Mouse (Mus musculus) kidney, postnatal 36 days (tissue): ENCODE measurements at regions not wholly inside any gene's neighbourhood (a gene's known extent, or its start where the extent isn't known, plus 50 kb on each side); places are given as distances from the start of the nearest gene placed in this dataset.

Experiments used
- DNase-seq, 2 experiments: peaks; one replicate each; pipeline ENCODE4 v3.0.0; 2021 to 2022; ENCODE audit warnings: mixed read lengths in 2 of 2

DNA sequence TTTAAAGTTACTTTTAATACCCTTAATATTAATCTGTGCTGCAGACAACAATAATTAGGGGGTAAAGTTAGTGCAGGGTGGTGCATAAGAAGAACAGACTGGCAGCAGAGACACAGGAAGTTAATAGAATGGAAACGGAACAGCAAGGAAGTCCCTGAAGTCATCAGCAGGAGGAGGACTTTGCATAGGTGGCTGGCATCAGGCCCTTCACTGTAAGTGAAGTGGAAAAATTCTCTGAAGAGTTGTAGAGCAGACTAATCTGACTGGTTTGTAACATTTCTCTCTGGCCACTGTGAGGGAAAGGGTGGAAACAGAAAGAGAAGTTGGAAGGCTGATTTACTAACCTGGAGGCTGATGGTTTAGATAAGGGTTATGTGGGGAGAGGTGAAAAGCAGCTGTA lies 195.5 kb upstream of the Prdm1 start:
- no peak for DNase-seq

DNA sequence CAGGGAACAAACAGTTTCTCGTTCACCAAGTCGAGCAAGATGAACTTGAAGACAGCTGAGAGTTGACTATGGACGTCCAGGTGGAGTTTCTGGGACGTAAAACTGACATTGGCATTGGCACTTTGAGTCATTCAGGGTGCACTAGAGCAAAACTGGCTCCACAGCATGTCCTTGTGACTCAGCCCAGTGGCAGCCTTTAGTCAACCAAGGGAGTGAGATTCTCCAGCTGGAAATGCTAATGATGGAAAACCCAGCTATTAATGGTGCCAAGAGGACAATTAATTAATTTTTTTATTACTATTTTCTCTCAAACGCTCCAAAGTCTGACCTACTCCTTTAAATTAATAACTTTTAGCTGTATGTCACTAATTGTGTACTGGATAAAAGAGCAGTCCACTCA lies 195.0 kb upstream of the Prdm1 start:
- DNase-seq = no peak

DNA sequence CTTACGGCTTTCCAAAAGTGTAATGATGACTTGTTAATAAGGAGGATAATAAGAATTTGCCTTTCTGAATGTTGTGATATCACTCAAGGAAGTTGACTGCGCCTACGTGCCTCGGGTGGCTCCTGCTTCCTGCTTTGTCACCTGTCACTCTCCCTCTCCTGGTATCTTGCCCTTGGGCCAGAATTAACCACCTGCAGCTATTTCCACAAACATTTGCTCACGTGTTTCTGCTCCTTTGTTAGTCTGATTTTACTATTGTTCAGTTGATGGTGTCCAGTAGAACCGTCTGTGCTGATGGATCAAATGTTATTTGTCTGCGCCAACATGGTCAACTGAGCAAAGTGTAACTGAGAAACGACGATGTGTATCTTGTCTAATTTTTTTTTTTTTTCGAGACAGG lies 193.4 kb upstream of the Prdm1 start:
- DNase-seq = no peak

DNA sequence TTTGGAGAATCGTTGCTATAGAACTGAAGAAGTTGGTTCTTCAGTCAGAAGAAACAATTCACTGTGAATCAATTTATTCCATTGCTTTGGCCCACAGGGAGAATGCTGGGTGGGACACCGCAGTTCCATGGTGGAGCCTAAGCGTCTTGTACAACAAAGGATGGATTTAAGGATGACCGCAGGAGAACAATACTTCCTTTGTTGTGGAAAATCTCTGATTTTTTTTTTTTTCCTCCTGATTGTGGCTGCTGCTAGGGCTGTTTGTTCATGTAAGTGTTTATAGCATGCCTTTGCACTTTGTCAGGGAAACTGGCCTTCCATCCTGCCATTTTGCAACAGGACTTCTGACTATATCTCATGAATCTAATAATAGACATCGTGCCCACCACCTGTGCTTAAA lies 188.3 kb upstream of the Prdm1 start:
- no peak for DNase-seq

DNA sequence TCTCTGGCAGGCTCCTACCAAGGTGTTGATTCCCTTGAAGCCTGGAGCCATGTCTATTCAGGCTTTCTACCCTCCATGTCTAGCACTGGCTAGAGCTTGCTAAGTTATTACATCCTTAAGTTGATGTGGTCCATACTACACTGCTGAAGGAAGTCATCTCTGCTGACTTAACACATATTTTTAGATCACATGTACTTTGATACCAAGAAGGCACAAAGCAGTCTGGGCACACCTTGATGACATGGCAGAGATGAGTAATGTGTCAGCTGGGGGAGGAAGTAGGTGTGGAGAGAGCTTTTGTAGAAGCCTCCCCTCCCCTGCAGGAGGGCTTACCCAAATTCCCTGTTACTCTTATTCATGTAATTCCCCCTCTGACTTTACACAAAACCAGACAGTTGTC lies 187.6 kb upstream of the Prdm1 start:
- DNase-seq = no peak

DNA sequence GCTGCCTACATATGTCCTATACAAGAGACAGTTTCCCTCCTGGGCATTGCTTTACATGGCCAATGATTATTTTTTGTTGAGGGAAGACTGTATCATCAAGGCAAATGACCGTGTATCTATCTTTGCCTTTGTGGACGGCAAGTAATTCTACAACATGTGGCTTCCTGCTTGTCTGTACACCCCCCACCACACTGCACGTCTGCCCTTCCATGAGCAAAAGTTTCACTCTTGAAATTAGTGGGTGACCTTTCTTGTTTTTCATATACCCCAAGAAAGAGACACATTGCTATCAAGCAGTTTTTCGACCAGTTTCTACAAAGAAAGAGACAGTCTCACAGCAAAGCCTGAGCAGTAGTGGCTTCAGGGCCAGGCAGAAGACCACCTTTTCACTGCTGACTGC lies 180.5 kb upstream of the Prdm1 start:
- no peak for DNase-seq

DNA sequence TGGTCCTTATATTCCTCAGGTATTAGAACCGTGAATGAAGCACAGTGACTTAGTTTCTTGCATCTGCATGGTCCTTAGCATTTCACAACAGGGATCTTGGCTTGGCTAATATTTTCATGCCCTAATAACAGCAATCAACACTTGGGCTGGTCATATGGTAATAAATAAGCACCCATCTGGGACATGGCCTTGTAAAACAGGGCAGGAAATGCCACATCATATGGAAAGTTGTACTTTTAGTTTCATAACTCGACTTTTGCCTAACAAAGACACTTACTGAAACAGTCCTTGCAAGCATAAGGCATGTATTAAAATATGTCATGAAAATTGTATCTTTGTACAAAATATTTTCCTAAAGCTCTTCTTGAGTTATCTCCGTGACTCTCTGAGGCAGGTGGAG lies 175.8 kb upstream of the Prdm1 start:
- DNase-seq = no peak

DNA sequence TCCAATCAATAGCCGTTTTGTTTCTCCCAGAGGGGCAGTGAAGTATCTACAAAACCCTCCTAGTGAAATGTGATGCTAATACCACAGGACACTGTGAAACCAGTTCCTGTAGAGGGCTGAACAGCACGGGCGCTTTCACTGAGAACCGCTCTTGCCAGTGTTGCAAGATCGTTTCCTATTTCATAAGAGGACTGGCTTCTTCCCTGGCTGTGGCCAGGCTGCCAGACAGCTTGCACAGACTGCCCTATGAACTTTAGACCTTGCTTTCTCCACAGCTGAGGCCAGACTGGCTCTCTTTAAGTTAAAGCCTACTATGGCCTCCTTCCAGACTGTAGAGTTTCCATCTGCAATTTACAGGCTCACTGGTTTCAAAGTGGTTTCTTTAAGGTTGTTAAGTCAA lies 173.8 kb upstream of the Prdm1 start:
- peak; percentile 56 to 80 for DNase-seq

DNA sequence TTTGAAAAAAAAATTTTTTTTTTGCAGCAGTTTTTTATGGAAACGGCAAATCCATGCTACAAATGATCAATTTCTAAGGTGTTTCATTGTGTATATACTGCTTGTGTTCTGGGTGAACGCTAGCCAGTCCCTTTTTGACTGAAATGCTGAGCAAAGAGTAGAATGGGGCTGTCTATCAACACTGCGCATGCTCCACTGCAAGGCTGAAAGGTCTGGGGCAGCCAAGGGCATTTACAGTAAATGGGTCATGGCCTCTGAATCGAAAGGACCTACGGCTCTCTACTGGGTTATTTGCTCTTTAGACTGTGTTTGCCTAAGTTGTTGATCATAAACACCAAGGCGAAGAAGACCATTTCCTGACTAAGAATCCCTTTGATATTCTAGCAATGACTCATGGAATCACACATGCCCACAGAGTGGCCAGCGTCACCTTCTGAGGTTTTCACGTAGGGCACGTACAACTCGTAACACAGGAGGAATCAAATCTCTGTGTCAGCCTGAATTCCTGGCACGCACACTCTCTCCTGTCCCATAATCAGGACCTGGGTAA lies 171.8 kb upstream of the Prdm1 start:
- DNase-seq = no peak

DNA sequence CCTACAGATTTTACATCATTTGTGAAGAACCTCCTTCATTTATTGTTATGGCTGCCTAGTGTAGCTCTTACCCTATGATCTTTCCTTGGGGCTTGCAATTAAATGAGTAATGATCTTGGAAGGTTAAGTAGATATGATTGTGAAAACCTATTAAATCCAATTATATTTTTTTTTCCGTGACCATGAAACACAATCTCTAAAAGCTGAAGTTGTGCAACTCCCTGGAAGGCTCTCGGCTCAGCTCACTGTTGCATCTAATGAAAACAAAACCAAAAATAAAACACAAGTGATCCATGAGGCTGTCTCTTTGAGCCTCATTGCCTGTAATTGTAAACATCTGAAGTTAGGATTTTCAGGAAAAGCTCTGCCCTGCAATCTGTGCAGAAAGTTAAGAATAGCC lies 169.7 kb upstream of the Prdm1 start:
- DNase-seq = no peak

DNA sequence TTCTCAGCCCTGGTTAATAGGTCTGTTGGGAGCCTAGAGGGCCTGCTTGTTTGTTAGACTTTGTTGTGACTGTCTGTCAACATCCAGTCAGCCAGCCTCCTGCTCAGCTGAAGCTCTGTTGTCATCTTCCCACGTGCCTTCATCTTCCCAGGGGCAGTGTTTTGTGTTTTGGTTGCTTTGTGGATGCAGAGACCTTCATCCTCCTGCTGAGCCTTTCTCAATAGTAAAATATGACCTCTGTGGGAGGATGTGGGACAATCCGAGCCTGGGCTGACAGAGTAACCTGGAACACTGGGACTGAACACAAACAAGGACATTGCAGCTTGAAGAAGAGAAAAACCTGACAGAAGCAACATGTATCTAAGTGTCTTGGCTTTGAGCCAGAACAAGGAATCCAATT lies 168.7 kb upstream of the Prdm1 start:
- DNase-seq = no peak

DNA sequence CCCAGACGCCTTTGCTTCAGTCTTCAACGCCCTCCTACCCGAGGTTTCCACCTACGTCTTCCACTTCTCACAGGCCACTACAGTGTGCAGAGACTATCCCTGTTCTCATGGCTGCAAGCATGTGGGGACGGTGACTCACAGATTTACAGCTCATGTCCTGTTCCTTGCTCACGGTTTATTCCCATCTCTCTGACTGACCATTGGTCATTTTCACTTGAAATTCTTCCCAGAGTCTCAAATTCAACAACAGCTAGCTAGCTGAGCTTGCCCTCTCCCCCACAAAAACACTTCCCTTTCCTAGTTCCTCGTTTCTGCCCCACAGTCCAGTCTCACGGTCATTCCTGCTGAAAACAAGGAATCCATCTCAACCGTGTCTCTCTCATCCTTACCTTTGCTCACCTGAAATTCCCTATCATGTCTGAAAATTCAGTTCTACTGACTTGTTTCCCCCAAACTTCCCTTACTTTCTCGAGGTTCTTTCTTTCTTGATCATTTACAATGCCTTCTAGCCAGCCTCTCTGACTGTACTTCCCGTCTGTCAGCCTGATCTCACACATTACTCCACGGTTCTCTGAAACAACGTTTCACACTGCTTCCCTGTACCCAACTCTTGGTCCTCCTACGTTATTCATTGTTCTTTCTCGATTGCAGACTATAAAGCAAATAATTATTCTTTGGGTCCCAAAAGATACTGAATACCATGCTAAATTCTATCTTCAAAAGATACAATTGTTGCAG lies 163.5 kb upstream of the Prdm1 start:
- peak in 1 of 2 experiments; percentile 2 for DNase-seq

DNA sequence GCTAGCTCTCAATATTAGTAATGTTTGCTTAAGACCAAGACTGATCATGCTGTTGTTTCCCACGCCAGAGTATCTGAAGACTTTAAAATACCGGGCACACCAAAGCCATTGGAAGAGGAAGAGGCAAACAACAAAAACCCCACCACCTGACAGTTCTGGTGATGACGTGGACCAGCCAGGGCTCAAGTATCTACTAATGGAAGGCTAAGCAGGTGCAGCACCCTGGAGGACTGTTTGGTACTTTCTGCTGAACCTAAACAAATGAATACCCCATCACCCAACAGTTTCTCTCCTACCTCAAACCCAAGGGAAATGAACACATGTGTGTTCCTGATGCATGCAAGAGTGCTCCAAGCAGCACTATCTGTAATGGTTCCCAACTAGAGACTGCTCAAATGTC lies 160.3 kb upstream of the Prdm1 start:
- no peak for DNase-seq

DNA sequence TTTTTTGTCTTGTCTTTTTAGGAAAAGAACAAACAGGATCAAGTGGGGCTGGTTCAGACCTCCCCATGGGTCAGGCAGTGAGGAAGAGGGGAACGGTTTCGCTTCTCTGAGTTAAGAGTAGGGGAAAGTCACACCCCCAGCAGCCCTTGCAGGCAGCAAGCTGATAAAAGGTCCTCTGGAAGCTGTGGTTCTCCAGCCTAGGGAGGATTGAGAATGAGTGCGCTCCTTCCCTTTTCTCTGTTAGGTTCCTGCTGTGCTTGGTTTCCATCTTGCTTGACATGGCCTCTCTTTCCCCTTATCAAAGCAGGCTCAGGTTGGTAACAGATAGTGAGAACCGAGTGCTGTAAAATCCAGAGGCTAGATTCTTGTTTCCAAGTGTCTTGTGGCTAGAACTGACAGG lies 157.8 kb upstream of the Prdm1 start:
- no peak for DNase-seq

DNA sequence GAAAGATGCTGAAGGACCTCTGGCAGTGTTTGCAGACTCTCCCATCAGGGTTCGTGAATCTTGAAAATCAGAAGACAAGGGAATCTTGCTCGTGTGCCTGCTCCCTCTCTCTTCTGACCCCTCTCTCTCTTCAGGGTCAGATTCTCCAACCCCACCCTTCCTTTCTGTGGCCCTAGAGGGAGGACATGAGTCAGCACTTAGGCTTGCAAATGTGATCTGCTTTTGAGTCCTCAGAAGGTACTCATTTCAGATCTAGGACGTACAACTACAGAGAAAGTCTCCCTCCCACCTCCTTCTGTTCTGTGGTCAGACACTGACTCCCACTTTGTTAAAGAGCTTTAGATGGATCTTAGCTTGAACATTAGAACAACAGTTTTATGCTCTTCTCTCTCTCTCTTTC lies 156.9 kb upstream of the Prdm1 start:
- no peak for DNase-seq

DNA sequence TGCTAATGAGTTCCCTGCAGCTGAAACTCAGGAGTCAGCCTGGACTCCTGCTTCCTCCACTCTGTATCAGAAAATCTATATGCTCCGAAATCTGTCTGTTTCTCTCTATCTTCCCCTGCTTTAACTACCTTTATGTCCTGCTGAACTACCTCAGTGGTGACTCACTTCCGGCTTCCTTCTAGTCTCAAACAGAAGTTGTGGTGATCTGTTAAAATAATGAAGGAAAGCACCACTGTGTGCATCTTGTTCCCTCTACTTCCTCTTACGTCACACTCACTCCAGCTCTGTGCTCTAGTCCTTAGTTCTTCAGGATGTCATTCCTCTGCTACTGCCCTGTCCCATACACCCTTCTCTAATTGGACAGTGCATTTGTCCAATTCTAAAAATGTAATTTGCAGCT lies 148.2 kb upstream of the Prdm1 start:
- DNase-seq = no peak

DNA sequence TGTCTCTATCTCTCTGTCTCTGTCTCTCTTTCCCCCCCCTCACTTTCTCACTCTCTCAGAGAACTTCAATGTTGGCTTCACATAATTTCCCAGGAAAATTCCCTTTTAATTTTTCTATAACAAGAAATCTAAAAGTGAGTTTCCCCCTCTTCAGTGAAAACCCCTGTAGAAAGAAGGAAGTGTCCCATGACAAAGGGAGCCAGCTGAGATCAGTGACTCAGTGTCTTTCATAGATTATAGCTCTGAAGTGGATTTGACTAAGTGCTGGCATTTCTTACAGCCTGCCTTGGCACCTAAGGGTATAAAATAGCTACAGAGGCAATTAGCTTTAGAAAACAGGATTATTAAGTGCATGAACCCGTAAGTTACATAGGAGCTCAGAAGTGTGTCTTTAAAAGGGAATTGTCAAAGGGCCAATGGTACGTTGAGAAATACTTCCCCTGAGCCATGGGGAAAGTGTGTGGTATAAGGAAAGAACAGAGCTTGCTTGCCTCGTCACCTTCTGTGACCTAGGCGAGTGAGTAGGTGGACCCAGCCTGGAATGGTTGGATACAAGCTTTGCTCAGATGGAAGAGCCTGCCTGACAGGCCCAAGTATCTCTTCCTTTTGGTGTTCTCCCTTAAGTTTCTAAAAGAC lies 137.3 kb upstream of the Prdm1 start:
- no peak for DNase-seq

DNA sequence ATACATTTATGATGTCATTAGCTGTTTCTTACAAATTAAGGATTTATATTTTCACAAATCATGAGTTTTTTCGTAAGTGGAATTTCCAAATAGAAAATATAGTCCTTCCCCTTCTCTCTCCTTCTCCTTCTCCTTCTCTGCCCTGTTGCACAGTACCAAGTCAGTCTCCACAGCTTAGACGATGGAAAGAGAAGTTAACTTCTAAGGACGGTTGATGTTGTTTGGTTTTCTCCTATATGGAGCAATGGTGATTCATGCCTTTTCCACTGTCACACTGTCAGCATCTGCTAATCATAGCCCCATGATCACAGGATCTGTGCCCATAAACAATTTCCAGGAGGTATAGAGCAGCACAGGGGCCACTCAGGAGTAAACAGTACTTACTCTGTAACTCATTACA lies 131.2 kb upstream of the Prdm1 start:
- no peak for DNase-seq

DNA sequence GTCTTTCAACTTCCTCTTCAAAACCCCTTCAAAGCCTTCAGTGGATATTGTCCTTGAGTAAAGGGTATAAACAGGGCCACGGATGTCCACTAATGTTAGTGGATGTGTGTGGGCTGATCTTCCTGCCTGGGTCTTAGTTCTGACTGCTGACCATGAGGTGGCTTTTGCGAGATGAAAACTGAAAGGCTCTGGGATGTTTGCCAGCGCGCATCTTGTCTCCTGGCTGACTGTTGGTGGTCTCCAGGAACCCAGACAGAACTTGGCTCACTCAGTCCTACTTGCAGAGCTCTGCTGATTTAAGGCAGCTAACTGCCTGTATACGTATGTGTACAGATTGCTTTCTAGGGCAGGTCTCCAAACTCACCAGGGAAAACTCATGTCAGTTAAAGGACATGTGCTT lies 125.5 kb upstream of the Prdm1 start:
- DNase-seq = no peak

DNA sequence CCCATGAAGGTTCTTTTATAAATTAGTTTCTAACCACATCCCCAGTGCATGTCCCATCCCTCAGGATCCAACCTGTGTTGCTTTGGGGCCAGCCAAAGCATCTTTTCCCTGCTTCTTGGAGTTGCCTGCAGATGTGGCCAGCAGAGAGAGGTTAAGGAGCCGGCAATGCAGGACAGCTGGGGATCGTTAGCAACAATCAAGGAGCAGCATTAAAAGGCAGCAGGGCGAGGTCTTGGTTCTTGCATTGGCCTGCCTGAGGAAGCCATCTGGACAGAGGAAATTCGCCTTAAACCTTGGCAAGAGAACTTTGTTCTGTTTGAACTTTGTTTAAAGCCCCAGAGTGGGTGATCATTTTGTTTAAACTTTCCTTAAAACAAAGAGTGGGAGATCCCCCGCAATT lies 118.7 kb upstream of the Prdm1 start:
- no peak for DNase-seq

DNA sequence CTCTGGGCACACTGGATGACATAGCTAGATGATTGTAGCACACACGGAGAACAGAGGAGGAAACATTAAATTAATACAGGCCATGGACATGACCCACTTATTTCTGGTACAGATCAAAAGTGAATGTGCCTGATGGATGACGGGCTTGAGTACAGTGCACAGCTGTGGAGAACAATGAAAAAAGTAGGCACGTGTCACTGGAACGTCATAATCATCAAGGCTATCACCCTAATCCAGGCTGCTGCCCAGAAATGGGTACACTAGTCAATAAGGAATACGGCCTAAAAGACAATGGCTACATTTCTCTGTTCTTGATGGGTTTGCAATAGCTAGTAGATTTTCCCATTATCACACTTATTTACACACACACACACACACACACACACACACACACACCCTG lies 118.3 kb upstream of the Prdm1 start:
- DNase-seq = no peak

DNA sequence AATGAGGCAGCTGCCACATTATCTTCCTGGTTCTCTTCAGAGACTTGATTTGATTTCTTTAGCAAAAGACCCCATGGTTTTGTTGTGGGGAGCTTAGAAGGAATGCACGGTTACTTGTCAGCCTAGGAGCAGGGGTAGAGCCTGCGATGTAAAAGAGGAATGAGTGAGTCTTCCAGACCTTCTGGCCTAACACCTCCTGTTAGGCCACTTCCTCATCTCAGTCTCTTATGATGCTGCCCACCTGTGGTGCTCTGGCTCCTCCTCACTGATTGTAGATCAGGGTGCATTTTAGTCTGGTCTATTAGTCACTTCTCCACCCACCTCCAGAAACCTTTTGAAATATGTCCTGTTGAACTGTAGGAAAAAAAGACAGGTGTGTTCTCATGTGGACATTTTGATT lies 113.3 kb upstream of the Prdm1 start:
- DNase-seq = no peak

DNA sequence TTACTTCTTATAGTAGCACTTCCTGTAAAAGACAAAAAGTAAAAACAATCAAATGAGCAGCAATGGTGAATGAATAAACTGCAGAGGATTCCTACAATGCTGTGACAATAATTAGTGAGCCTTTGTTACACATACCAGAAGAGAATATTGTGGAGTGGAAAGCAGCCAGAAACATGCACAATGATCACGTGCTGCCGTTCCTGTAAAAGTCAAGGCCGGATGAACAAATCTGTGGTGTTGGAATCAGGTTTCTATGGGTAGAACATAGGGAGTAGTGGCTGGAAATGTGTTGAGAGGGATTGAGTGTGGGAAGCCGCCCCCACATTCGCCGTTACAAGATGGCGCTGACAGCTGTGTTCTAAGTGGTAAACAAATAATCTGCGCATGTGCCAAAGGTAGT lies 112.3 kb upstream of the Prdm1 start:
- no peak for DNase-seq

DNA sequence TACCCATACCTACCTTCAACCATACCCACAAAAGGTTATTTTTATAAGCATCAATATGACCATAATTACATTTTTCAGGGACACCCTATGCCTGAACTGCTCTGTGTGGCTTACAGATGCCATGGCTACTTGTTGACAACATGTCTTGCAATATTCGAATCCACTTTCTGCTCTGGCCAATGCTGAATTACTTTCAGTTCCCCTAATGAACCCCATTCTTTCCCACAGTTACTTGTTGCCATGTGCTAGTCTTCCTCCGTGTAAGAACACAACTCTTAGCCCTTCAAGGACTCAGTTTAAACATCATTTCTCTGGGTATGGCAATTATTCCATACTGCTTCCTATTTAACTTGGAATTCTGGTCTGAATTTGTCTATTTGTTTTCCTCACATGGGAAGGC lies 110.4 kb upstream of the Prdm1 start:
- no peak for DNase-seq

DNA sequence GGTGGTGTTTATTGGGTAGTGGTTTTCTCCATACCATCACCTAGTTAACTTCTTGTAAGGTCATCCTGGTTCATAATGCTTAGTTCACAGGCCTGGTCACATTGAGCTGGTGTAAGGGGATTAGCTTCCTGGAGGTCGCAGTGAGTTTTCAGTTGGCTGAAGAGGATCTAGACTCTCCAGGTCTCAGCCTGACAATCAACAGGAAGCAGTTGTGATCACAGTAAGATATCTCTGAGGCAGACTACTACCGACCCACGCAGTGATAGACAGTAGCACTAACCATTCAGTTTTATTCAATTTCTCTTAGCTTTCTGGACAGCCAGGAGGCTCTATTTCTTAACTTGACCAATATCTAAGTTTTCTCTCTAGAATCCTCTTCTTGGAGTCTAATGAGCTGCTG lies 108.5 kb upstream of the Prdm1 start:
- DNase-seq = no peak
